Mouse (Mus musculus): ENCODE measurements around the gene Tsga10. TPM values are rescaled to one million over a fixed set of nuclear protein-coding genes. Genes with fewer than 3 reads are reported as not detected.

The Tsga10 gene
- total and polyA plus RNA-seq, 2 experiments from 2014 or later = 7.0 to 8.2 TPM

DNA sequence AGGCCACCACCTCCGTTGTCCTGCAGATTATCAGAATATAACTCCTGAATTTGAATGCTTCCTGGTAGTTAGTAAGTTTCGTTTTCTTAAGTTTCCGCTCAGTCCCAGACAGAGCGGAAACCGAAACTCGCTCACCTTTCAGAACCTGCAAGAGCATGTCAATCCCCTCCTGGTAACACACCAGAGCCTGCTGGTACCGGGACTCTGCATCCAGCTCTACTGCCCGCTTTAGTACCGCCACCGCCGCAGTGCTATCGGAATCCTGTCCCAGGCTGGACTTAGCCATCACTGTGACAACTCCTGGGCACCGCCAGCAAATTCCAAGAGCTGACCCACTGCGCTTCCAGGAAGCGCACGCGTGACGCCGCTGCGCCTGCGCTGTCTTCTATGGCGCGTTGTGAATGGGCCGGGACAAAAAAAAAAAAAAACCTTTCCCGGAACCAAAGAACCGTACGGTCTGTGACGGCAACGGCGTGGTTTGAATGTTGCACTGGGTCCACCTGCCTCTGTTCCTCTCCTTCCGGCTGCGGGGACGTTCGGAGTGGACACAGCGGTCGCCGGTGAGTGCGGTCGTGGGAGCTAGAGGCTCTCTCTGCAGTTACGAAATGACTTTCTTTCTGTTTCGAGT, 23.9 kb upstream of the Tsga10 start, which contains the start of the genes Mitd1 and Mrpl30:
Gene Mitd1 (minus strand): TSS at position 387 of the 628 bp plus-strand sequence.
Gene Mrpl30 (plus strand): TSS at position 453 of the 628 bp plus-strand sequence.
- Histone ChIP-seq H3K4me3 (ENCODE audit: low read length) (peak within 1 kb of the TSS; percentile 68), H3K36me3 (ENCODE audit: insufficient read depth, low read length) (peaks cover 7% of the 10 kb centered on the region; the same call in 1 of the 2 replicates), H3K9ac (replicated peaks; ENCODE audit: low read length) (peak within 1 kb of the TSS; percentile 55), H3K4me1 (ENCODE audit: insufficient read depth, low read length) (peaks cover 18% of the 10 kb centered on the region; the same call in 1 of the 2 replicates), H3K4me2 (ENCODE audit: low read depth, low read length) (peak within 1 kb of the TSS; percentile 93), H3K27me3 (ENCODE audit: insufficient read depth, low read length) (no peaks in the 10 kb centered on the region), H3K27ac (peak within 1 kb of the TSS; percentile 68), H3K9me3 (ENCODE audit: low read length) (no peaks in the 10 kb centered on the region)
- DNase-seq (ENCODE audit: low spot score) = peak; percentile 96
- peak; percentile 96 for ATAC-seq
- no peak; the same call in 1 of the 2 replicates for TF ChIP-seq CTCF (IDR thresholded peaks at IDR 0.05; ENCODE audit: low read depth)
- WGBS = under 1% methylated on average over 41 of the region's 41 CpGs

DNA sequence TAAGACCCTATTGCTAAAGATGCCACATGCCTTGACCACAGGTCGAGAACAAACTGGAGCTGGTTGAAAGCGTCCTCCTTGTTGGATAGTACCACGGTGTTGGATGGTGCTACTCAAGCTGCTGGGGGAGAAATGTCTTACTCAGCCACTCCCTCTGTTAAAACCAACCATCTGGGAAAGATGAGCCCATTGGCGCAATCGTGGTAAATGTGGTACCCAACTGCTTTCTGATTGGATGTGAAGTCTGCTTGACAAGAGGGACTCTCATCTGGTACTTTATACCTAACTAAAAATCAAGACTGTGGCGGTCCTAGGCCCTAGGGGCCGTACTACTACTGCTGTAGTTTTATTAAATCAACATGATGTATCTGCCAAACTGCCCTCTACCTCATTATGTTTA, 23.0 kb upstream of the Tsga10 start:
- peak overlapping the region; percentile 68 for H3K4me3 ChIP-seq (ENCODE audit: low read length)
- DNase-seq (ENCODE audit: low spot score) (no peak), ATAC-seq (no peak)
- TF ChIP-seq CTCF (IDR thresholded peaks at IDR 0.05; ENCODE audit: low read depth) = no peak
- H3K27me3 ChIP-seq (ENCODE audit: insufficient read depth, low read length) = no peaks in the 10 kb centered on the region
- H3K36me3 ChIP-seq (ENCODE audit: insufficient read depth, low read length) = peaks cover 1% of the 10 kb centered on the region; the same call in 1 of the 2 replicates
- H3K4me1 ChIP-seq (ENCODE audit: insufficient read depth, low read length) = peaks cover 18% of the 10 kb centered on the region; the same call in 1 of the 2 replicates
- peak overlapping the region; percentile 55; the same call in 1 of the 2 replicates for H3K9ac ChIP-seq (replicated peaks; ENCODE audit: low read length)
- 89% methylated on average over 7 of the region's 7 CpGs for WGBS
- H3K27ac ChIP-seq = no peak overlapping the region
- no peaks in the 10 kb centered on the region for H3K9me3 ChIP-seq (ENCODE audit: low read length)
- peak overlapping the region; percentile 93 for H3K4me2 ChIP-seq (ENCODE audit: low read depth, low read length)

DNA sequence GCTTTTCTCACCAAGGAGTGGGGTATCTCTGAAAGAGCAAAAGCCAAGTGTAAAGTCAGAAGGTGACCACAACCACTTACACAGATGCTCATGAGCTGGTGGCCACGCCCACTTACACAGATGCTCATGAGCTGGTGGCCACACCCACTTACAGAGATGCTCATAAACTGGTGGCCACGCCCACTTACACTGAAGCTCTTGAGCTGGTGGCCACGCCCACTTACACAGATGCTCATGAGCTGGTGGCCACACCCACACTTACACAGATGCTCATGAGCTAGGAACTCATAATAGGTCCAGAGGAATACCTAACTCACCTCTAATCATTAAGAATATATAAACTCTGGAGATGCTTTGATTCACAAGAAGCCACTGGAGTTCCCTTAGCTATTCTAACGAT, 18.2 kb upstream of the Tsga10 start:
- no peak overlapping the region for H3K4me3 ChIP-seq (ENCODE audit: low read length)
- H3K36me3 ChIP-seq (ENCODE audit: insufficient read depth, low read length) = peaks cover 5% of the 10 kb centered on the region; the same call in 1 of the 2 replicates
- H3K27ac ChIP-seq = no peak overlapping the region
- TF ChIP-seq CTCF (IDR thresholded peaks at IDR 0.05; ENCODE audit: low read depth) = no peak
- H3K4me2 ChIP-seq (ENCODE audit: low read depth, low read length) = no peak overlapping the region
- H3K9me3 ChIP-seq (ENCODE audit: low read length) = no peaks in the 10 kb centered on the region
- ATAC-seq (no peak), DNase-seq (ENCODE audit: low spot score) (no peak)
- WGBS = 81% methylated on average over 4 of the region's 4 CpGs
- no peak overlapping the region for H3K9ac ChIP-seq (replicated peaks; ENCODE audit: low read length)
- no peaks in the 10 kb centered on the region for H3K27me3 ChIP-seq (ENCODE audit: insufficient read depth, low read length)
- peaks cover 5% of the 10 kb centered on the region; the same call in 1 of the 2 replicates for H3K4me1 ChIP-seq (ENCODE audit: insufficient read depth, low read length)

DNA sequence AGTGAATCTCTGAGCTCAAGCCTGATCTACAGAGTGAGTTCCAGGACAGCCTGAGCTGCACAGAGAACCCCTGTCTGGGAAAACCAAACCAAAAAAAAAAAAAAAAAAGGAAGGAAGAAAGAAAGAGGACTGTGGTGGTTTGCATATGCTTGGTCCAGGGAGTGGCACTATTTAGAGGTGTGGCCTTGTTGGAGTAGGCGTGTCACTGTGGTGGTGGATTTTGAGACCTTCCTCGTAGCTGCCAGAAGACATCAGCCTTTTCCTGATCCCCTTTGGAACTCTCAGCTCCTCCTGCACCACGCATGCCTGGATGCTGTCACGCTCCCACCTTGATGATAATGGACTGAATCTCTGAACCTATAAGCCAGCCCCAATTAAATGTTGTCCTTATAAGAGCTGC, 17.2 kb upstream of the Tsga10 start:
- Histone ChIP-seq H3K27me3 (ENCODE audit: insufficient read depth, low read length) (no peaks in the 10 kb centered on the region), H3K27ac (no peak overlapping the region), H3K4me1 (ENCODE audit: insufficient read depth, low read length) (no peaks in the 10 kb centered on the region), H3K9ac (replicated peaks; ENCODE audit: low read length) (no peak overlapping the region), H3K4me2 (ENCODE audit: low read depth, low read length) (no peak overlapping the region), H3K36me3 (ENCODE audit: insufficient read depth, low read length) (peaks cover 12% of the 10 kb centered on the region; the same call in 1 of the 2 replicates), H3K4me3 (ENCODE audit: low read length) (no peak overlapping the region), H3K9me3 (ENCODE audit: low read length) (no peaks in the 10 kb centered on the region)
- no peak for DNase-seq (ENCODE audit: low spot score)
- WGBS = 93% methylated on average over 4 of the region's 4 CpGs
- no peak for ATAC-seq
- TF ChIP-seq CTCF (IDR thresholded peaks at IDR 0.05; ENCODE audit: low read depth) = no peak

DNA sequence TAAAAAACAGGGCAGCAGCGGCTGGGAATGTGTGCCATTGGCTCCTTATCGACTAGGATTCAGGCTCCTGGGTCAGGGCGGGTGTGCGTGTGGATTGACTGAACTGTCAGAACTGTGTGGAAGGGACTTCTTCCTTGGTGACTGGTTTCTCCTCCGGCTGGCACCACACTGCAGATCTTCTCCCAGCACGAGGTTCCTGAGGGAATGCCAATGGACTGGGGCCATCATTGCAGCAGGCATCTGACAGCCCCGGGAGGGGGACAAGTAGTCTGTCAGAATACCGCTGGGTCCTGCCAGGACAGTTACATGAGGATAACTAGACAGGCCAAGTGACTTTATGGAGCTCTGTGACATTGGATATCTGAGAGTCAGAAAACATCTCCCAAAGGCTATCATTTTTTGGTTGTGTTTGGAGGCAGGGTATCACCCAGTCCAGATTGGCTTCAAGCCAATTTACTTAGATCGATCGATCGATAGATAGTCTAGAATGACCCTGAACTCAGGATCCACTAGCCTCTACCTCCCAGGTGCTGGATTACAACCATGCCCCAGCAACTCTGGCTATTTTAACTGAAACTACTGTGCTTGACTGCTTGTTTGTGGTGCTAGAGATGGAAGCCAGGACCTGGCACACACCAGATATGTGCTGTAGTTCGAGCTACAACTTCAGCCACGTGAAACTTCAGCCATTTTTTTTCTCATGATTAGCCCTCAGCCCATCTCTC, 11.7 kb upstream of the Tsga10 start:
- Histone ChIP-seq H3K9me3 (ENCODE audit: low read length) (no peaks in the 10 kb centered on the region), H3K9ac (replicated peaks; ENCODE audit: low read length) (no peak overlapping the region), H3K4me1 (ENCODE audit: insufficient read depth, low read length) (peaks cover 4% of the 10 kb centered on the region; the same call in 1 of the 2 replicates), H3K27ac (no peak overlapping the region), H3K4me3 (ENCODE audit: low read length) (no peak overlapping the region), H3K36me3 (ENCODE audit: insufficient read depth, low read length) (peaks cover 26% of the 10 kb centered on the region; the same call in 1 of the 2 replicates), H3K27me3 (ENCODE audit: insufficient read depth, low read length) (no peaks in the 10 kb centered on the region), H3K4me2 (ENCODE audit: low read depth, low read length) (no peak overlapping the region)
- DNase-seq (ENCODE audit: low spot score) (no peak), ATAC-seq (no peak)
- no peak for TF ChIP-seq CTCF (IDR thresholded peaks at IDR 0.05; ENCODE audit: low read depth)
- 94% methylated on average over 13 of the region's 13 CpGs for WGBS

DNA sequence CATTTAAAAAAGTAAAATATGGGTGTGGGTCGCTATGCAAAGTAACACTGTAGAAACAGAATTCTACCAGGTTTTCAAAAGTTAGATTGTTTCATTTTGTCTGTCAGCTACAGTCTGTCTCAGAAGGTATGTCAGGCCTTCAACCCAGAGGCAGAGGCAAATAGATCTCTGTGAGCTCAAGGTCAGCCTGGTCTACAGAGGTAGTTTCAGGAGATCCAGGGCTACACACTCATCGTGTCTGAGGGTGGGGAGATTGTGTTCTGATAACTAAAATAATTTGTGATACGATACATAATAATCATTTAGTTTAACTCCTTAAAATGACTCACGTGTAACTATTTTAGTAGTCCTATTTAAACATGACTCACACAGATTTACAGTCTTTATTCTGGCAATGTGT, 6.9 kb upstream of the Tsga10 start:
- H3K4me3 ChIP-seq (ENCODE audit: low read length) = no peak overlapping the region
- H3K9ac ChIP-seq (replicated peaks; ENCODE audit: low read length) = no peak overlapping the region
- no peaks in the 10 kb centered on the region for H3K27me3 ChIP-seq (ENCODE audit: insufficient read depth, low read length)
- DNase-seq (ENCODE audit: low spot score) = no peak
- no peak for TF ChIP-seq CTCF (IDR thresholded peaks at IDR 0.05; ENCODE audit: low read depth)
- H3K27ac ChIP-seq = no peak overlapping the region
- H3K36me3 ChIP-seq (ENCODE audit: insufficient read depth, low read length) = peaks cover 14% of the 10 kb centered on the region; the same call in 1 of the 2 replicates
- 92% methylated on average over 4 of the region's 4 CpGs for WGBS
- H3K4me1 ChIP-seq (ENCODE audit: insufficient read depth, low read length) = peaks cover 10% of the 10 kb centered on the region; the same call in 1 of the 2 replicates
- no peaks in the 10 kb centered on the region for H3K9me3 ChIP-seq (ENCODE audit: low read length)
- no peak for ATAC-seq
- peak overlapping the region; percentile 84; the same call in 1 of the 2 replicates for H3K4me2 ChIP-seq (ENCODE audit: low read depth, low read length)

Data from hindbrain, postnatal 0 days (tissue).